Mouse (Mus musculus): Measurements from ENCODE around the gene Prr22.

Prr22 gene

DNA sequence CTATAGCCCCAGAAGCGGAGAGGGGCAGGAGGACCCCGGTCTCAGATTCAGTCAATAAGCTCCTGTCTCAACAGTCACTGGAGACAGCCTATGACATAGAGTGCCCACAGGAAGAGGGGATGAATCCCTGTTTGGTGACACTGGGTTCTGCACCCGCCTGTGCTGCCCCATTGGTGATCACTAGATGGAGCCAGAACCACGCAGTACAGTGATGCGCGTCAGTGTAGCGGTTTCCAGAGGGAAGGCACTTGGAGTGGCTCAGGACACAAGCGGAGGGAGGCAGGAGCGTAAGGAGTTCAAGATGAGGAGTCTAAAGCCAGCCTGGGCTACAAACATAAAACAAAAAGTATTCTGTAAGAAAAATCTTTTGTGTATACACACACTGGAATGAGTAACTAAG, 38.5 kb downstream of the Prr22 start:
- peak; percentile 89 for DNase-seq (ENCODE audit: low spot score)

DNA sequence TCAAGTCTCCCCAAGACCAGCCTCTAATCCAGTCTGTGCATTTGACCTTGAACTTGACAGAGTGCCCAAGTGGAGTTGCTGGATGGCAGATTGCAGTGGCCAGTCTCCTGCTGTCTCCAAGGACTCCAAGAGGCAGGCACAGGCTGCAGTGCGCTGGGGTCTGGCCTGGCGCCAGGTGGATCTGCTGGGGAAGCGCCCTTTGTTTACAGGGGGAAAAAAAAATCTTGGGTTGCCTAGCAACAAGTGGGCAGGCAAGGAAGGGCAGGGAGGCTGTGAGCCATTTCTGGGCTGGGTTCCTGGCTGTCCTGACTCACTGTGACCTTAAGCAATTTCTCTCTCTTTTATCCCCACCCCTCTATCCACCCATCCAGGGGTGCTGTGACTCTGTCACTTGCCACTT, 40.2 kb downstream of the Prr22 start:
- peak; percentile 73 for DNase-seq (ENCODE audit: low spot score)

DNA sequence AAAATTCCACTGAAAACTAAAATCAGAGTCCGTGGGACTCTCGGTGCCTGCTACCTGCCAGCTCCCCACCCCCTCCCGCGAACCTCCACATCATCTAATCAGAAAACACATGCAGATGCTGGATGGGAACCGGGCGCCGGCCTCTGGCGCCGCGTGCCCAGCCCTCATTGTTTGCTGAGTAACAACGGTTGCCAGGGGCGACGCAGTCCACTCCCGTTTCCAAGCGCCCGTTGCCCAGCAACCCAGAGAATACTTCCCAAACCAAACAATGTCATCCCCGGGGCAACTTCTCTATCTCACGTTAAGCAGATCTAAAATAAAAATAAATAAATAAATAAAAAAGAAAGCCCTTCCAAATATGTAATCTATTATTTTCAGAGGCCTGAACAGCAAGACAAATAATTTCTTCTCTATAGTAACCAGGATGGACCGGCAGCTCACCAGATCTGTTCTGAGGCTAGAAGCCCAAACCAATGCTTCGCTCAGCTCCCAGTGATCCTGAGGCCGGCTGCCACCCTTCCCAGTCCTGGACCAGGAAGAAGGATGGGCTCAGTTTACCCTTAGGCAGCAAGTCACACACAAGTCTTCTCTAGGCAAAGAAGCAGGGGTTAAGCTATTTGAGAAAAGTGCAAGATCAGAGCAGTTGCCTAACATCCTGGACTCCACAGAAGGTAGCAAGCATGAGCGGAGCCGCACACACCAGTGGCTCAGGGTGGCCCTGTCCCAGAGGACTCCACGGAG, 44.4 kb downstream of the Prr22 start:
- peak; percentile 97 for DNase-seq (ENCODE audit: low spot score)

DNA sequence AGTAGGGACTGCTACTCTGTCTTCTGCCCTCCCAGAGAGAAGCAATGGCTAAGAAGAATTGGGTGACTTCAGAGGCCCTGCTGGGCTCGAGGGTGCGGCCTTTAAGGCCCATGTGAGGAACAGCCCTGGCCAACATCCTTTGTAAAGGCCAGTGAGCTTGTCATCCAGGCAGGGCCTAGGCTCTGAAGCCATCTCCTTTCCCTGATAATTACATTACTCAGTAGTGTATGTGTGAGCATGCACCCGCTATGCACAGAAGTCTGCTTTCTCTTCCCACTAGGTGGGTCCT, 45.0 kb downstream of the Prr22 start:
- DNase-seq (ENCODE audit: low spot score), result no peak

DNA sequence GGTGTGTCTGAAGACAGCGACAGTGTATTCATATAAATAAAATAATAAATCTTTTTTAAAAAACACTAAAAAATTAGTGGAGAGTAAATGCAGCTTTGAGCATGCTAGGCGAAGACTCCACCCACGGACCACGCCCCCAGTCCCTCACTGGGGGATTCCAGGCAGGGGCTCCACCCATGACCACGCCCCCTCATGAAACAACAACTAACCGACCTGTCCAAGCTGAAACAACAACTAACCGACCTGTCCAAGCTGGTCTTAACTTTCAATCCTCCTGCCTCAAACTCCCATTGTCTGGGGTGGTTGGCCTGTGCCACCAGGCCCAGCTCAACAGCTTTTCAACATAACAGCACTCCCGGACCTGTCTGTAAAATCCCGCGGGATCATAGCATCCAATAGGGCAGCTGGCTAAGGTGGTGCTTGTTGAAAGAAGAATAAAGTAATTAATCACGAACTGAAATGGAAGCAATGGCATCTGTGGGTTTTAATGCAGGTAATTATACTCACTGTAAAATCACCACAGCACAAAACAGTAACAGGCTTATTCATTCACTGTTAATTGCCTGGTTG, 48.1 kb downstream of the Prr22 start:
- DNase-seq (ENCODE audit: low spot score), result peak; percentile 30

DNA sequence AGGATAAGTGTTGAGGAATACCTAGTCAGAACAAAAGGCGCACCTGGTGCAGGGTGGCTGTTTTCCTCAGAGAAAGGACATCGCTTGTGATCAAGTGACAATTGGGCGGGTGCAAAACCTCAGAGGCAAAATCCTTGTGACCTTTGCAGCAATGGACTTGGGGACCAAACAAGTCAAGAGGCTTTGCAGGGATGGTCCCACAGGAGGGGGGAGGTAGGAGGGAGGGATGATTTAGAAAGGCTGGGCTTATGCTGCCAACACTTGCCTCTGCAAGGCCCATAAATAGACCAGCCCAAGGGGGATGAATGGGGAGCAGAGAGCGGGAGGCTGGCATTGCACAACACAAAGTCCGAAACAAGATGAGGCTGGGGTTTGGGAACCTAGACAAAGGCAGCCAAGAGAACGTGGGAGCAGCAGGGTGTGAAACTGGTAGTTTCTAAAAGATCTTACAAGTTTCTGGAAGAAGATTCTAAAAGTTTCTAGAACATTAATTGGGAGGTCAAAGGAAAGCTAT, 49.0 kb downstream of the Prr22 start:
- DNase-seq (ENCODE audit: low spot score), result no peak

DNA sequence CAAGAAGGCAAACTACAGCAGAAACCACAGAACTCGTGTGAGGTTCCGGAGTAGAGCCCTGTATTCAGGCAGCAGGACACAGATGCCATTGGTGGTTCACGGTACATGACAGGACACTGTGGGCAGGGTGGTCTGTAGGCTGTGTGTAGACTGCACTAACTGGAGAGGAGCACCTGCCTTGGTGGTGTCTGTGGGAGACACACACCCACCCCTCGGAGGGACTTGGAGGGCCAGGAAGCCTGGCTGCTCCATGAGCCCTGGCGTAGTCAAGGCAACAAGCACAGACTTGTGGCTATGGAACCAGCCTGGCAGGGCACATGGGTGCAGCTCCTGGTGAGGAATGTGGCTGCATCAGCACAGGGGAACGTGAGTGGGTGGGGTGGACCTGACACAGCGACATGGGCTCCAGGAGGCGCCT, 49.7 kb downstream of the Prr22 start:
- DNase-seq (ENCODE audit: low spot score), result no peak

Data from embryo, embryonic 10.5 days (tissue).